Mouse (Mus musculus) right cerebral cortex, postnatal 10 days (tissue): ENCODE data around the gene Esrrb.

Experiments used
- DNase-seq, 2 experiments: peaks; one replicate each; pipeline ENCODE4 v3.0.0; 2021; ENCODE audit warnings: low spot score in 2 of 2

The Esrrb gene

GRCm38 (mm10) chr12:86360696-86361631 lies at the start of gene Esrrb:
Esrrb (plus strand) TSS chr12:86361117.
- no peak for DNase-seq

- no peak for DNase-seq
Observed at GRCm38 (mm10) chr12:86320629-86321028, 40.3 kb upstream of the Esrrb start.

GRCm38 (mm10) chr12:86324297-86324696 lies 36.6 kb upstream of the Esrrb start:
- no peak for DNase-seq

GRCm38 (mm10) chr12:86329813-86330212 lies 31.1 kb upstream of the Esrrb start:
- no peak for DNase-seq

- DNase-seq = peak in 1 of 2 experiments; percentile 30
Observed at GRCm38 (mm10) chr12:86330684-86331083, 30.2 kb upstream of the Esrrb start.

- no peak for DNase-seq
Observed at GRCm38 (mm10) chr12:86331248-86331647, 29.7 kb upstream of the Esrrb start.

- DNase-seq = no peak
Observed at GRCm38 (mm10) chr12:86336209-86336608, 24.7 kb upstream of the Esrrb start.

- no peak for DNase-seq
Observed at GRCm38 (mm10) chr12:86336887-86337286, 24.0 kb upstream of the Esrrb start.

- DNase-seq = no peak
Observed at GRCm38 (mm10) chr12:86349477-86349876, 11.4 kb upstream of the Esrrb start.

GRCm38 (mm10) chr12:86359406-86359805 lies 1.5 kb upstream of the Esrrb start:
- no peak for DNase-seq

- DNase-seq = no peak
Observed at GRCm38 (mm10) chr12:86359873-86360272, 1.0 kb upstream of the Esrrb start.

- DNase-seq = no peak
Observed at GRCm38 (mm10) chr12:86364285-86364684, 3.4 kb downstream of the Esrrb start.

GRCm38 (mm10) chr12:86364756-86365155 lies 3.8 kb downstream of the Esrrb start:
- DNase-seq = no peak

GRCm38 (mm10) chr12:86370611-86371383 lies 9.9 kb downstream of the Esrrb start:
- DNase-seq = peak in 1 of 2 experiments; percentile 39

GRCm38 (mm10) chr12:86374286-86374685 lies 13.4 kb downstream of the Esrrb start:
- no peak for DNase-seq

- DNase-seq = no peak
Observed at GRCm38 (mm10) chr12:86379672-86380213, 18.8 kb downstream of the Esrrb start.

- DNase-seq = no peak
Observed at GRCm38 (mm10) chr12:86383803-86384202, 22.9 kb downstream of the Esrrb start.

- DNase-seq = no peak
Observed at GRCm38 (mm10) chr12:86387671-86388270, 26.9 kb downstream of the Esrrb start.

GRCm38 (mm10) chr12:86394773-86395172 lies 33.9 kb downstream of the Esrrb start:
- DNase-seq = no peak

- no peak for DNase-seq
Observed at GRCm38 (mm10) chr12:86395326-86395725, 34.4 kb downstream of the Esrrb start.

- no peak for DNase-seq
Observed at GRCm38 (mm10) chr12:86398762-86399161, 37.8 kb downstream of the Esrrb start.

- DNase-seq = peak; percentile 66 to 81
Observed at GRCm38 (mm10) chr12:86402718-86403117, 41.8 kb downstream of the Esrrb start.
